Mouse (Mus musculus) hindbrain, postnatal 0 days (tissue): ENCODE measurements around the gene Synpo2. TPM values are rescaled to one million over a fixed set of nuclear protein-coding genes. Genes with fewer than 3 reads are reported as not detected.
A peak's percentile ranks its signal among the peaks of the same experiment; 100 is the strongest.

Experiments used
- ATAC-seq: fragments of 200-750 bp; cut with Nextera tagmentation; 2 replicates; pipeline ENCODE4 v1.8.0; 2017; ENCODE audit warnings: mild to moderate bottlenecking, moderate TSS enrichment, moderate library complexity
- DNase-seq: peaks from one replicate; pipeline ENCODE4 v3.0.0-alpha.2; 2015; ENCODE audit warnings: low spot score
- H3K27ac ChIP-seq: fragments of 300-500 bp; sonication (generic); 2 replicates; pipeline ENCODE4 v1.5.1; 2014; ENCODE audit warnings: mild to moderate bottlenecking
- H3K27me3 ChIP-seq: fragments of 300-500 bp; sonication (generic); 2 replicates; pipeline ENCODE4 v1.6.1; 2014; ENCODE audit warnings: low read length, mixed read lengths; ENCODE audit not compliant: insufficient read depth
- H3K36me3 ChIP-seq: fragments of 300-500 bp; sonication (generic); 2 replicates; pipeline ENCODE4 v1.6.1; 2014; ENCODE audit warnings: low read length, mixed read lengths; ENCODE audit not compliant: insufficient read depth
- H3K4me1 ChIP-seq: fragments of 300-500 bp; sonication (generic); 2 replicates; pipeline ENCODE4 v1.6.1; 2014; ENCODE audit warnings: antibody characterized with exemption, low read length, mixed read lengths; ENCODE audit not compliant: insufficient read depth
- H3K4me2 ChIP-seq: fragments of 300-500 bp; sonication (generic); 2 replicates; pipeline ENCODE4 v1.6.1; 2014; ENCODE audit warnings: low read depth, mild to moderate bottlenecking, low read length, moderate library complexity, mixed read lengths
- H3K4me3 ChIP-seq: fragments of 300-500 bp; sonication (generic); 2 replicates; pipeline ENCODE4 v1.5.1; 2014; ENCODE audit warnings: low read length
- H3K9ac ChIP-seq: fragments of 300-500 bp; sonication (generic); replicated peaks from 2 replicates; pipeline ENCODE4 v1.6.1; 2014; ENCODE audit warnings: mild to moderate bottlenecking, low read length, moderate library complexity, mixed read lengths
- H3K9me3 ChIP-seq: fragments of 300-500 bp; sonication (generic); 2 replicates; pipeline ENCODE4 v1.6.1; 2016; ENCODE audit warnings: low read length, mixed read lengths
- CTCF ChIP-seq: IDR thresholded peaks from 2 replicates; pipeline ENCODE4 v1.5.1; 2016; ENCODE audit warnings: antibody characterized with exemption, control low read depth, low read depth
- WGBS: fragments of 180-500 bp; shearing (Covaris S2); extraction: QIAGEN DNeasy Blood & Tissue Kit; methylation state at CpG from one replicate; pipeline ENCODE4 v1.1.7; 2014; 5-methylcytosine and 5-hydroxymethylcytosine counted together
- polyA plus RNA-seq: library from polyadenylated mRNA; unstranded; fragments of >200 nt; fragmentation: Nextera tagmentation; extraction: Ambion mirVana; gene quantifications from 2 replicates; pipeline ENCODE4 v1.2.1, GENCODE M21; 2015
- total RNA-seq: library from RNA; depleted of rRNA; stranded (reverse); fragments of >200 nt; gene quantifications from 2 replicates; pipeline ENCODE4 v1.2.3, GENCODE M21; 2014

Gene Synpo2
- total and polyA plus RNA-seq, 2 experiments from 2014 or later = 1.2 TPM

DNA sequence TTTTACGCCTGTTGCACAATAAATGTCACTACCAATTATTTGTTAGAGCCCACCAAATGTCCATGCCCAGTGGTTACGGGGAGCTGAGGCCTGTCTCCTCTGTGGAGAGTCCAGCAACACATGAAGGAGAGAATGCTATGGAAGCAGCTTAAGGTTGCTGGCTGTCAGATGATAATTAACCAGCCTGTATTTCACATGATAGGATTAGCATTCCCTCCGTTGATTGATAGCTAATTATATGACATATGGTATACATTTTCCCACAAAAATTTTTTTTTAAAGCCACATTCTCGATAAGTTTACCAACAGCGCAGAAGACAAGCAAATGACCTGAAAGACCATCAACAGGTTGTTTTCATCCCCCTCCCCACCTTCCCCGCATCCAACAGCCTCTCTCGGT lies 454 bp downstream of the Synpo2 start:
- Histone ChIP-seq H3K27ac (no peak overlapping the region), H3K9ac (peak overlapping the region; percentile 33; the same call in 1 of the 2 replicates), H3K4me1 (0 out of 2 replicates have a peak, but pooled peaks cover 3% of the 10 kb centered on the region), H3K36me3 (no peaks in the 10 kb centered on the region), H3K9me3 (no peaks in the 10 kb centered on the region), H3K27me3 (no peaks in the 10 kb centered on the region), H3K4me2 (peak overlapping the region; percentile 79), H3K4me3 (peak overlapping the region; percentile 52)
- 21% methylated on average over 7 of the region's 7 CpGs for WGBS
- no peak for TF ChIP-seq CTCF
- no peak for DNase-seq
- ATAC-seq = no peak

DNA sequence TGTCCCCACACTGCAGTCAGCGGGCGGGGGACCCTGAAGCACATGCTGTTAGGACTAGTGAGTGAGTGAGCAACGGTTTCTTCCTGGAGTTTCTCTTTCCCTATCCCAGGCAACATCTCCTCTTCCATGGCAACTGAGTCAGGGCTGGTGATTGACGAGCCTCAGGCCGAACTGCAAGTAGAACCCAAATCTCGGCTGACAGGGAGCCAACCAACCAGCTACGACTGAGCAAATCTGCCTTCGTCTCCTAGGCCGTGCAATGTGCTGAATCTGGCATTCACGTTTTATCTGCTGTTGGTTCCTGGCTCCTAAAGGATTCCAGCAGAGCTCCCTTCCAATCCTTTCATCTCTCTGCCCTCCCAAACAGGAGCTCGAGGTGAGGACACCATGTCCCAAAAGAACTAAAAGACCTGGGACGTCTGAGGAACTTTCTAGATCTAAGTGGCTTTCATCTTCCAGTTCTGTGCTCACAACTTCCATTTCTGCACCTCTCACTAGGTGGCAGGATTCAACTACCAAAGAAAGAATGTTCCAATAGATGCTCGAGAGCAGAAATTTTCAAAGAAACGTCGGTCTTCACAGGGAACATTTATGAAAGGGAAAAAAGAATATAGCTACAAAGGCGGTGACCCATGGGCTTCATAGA lies 1.6 kb downstream of the Synpo2 start:
- no peak overlapping the region for H3K4me3 ChIP-seq
- H3K27ac ChIP-seq = no peak overlapping the region
- H3K4me2 ChIP-seq = no peak overlapping the region
- no peak overlapping the region for H3K9ac ChIP-seq
- no peaks in the 10 kb centered on the region for H3K36me3 ChIP-seq
- WGBS = 34% methylated on average over 16 of the region's 16 CpGs
- H3K27me3 ChIP-seq = no peaks in the 10 kb centered on the region
- peak; percentile 84 for ATAC-seq
- peak; percentile 70 for DNase-seq
- TF ChIP-seq CTCF = peak; percentile 65
- no peaks in the 10 kb centered on the region for H3K9me3 ChIP-seq
- 0 out of 2 replicates have a peak, but pooled peaks cover 3% of the 10 kb centered on the region for H3K4me1 ChIP-seq

- Histone ChIP-seq H3K27me3 (no peaks in the 10 kb centered on the region), H3K4me3 (no peak overlapping the region), H3K36me3 (no peaks in the 10 kb centered on the region), H3K9me3 (no peaks in the 10 kb centered on the region), H3K27ac (no peak overlapping the region), H3K4me1 (0 out of 2 replicates have a peak, but pooled peaks cover 3% of the 10 kb centered on the region), H3K4me2 (no peak overlapping the region), H3K9ac (no peak overlapping the region)
- TF ChIP-seq CTCF = no peak
- WGBS = 87% methylated on average over 2 of the region's 2 CpGs
- ATAC-seq = no peak
- no peak for DNase-seq
These were observed 4.3 kb downstream of the Synpo2 start for GRCm38 (mm10) chr3:123231639-123232038.

- H3K27me3 ChIP-seq = no peaks in the 10 kb centered on the region
- no peak for TF ChIP-seq CTCF
- no peak overlapping the region for H3K4me3 ChIP-seq
- H3K9ac ChIP-seq = no peak overlapping the region
- DNase-seq (no peak), ATAC-seq (no peak)
- no peaks in the 10 kb centered on the region for H3K36me3 ChIP-seq
- H3K4me1 ChIP-seq = no peaks in the 10 kb centered on the region
- 87% methylated on average over 3 of the region's 3 CpGs for WGBS
- no peaks in the 10 kb centered on the region for H3K9me3 ChIP-seq
- H3K4me2 ChIP-seq = no peak overlapping the region
- no peak overlapping the region for H3K27ac ChIP-seq
These were observed 8.7 kb downstream of the Synpo2 start for GRCm38 (mm10) chr3:123227276-123227675.

- 58% methylated on average over 6 of the region's 6 CpGs for WGBS
- TF ChIP-seq CTCF = no peak
These were observed 17.3 kb downstream of the Synpo2 start for GRCm38 (mm10) chr3:123218646-123219045.

DNA sequence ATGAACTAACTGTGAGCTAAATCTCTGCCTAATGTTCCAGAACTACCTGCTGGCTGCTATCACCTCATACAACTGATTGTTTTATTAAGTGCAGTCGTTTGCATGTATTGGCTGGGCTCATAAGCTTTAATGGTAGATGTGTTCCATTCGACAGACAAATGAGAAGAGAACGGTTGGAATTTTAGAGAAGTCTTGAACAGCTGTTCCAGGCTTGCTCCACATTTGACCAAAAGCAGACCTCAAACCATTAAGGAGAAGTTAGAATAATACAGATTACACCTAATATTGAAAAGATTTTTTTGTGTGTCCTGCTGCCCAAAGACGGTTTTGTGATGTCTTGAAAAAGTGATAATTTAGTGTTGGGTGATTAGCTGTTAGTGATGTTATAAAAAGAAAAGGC lies 27.1 kb downstream of the Synpo2 start:
- 75% methylated on average over 4 of the region's 4 CpGs for WGBS
- no peaks in the 10 kb centered on the region for H3K36me3 ChIP-seq
- TF ChIP-seq CTCF = no peak
- H3K9ac ChIP-seq = no peak overlapping the region
- no peaks in the 10 kb centered on the region for H3K27me3 ChIP-seq
- DNase-seq (no peak), ATAC-seq (no peak)
- H3K27ac ChIP-seq = no peak overlapping the region
- no peak overlapping the region for H3K4me3 ChIP-seq
- no peaks in the 10 kb centered on the region for H3K4me1 ChIP-seq
- H3K9me3 ChIP-seq = no peaks in the 10 kb centered on the region
- H3K4me2 ChIP-seq = no peak overlapping the region

More at GRCm38 (mm10) chr3:123218646-123219045, 17.3 kb downstream of the Synpo2 start:
- no peaks in the 10 kb centered on the region for H3K9me3 ChIP-seq
- H3K4me3 ChIP-seq = no peak overlapping the region
- ATAC-seq = no peak
- no peak overlapping the region for H3K9ac ChIP-seq
- H3K4me2 ChIP-seq = no peak overlapping the region
- no peak overlapping the region for H3K27ac ChIP-seq
- no peaks in the 10 kb centered on the region for H3K36me3 ChIP-seq
- H3K4me1 ChIP-seq = no peaks in the 10 kb centered on the region
- DNase-seq = no peak
- no peaks in the 10 kb centered on the region for H3K27me3 ChIP-seq

GRCm38 (mm10) chr3:123207386-123207785 lies 28.6 kb downstream of the Synpo2 start:
- ATAC-seq = no peak
- 87% methylated on average over 5 of the region's 5 CpGs for WGBS
- DNase-seq = no peak
- H3K27ac ChIP-seq = no peak overlapping the region
- H3K9me3 ChIP-seq = no peaks in the 10 kb centered on the region
- H3K36me3 ChIP-seq = no peaks in the 10 kb centered on the region
- no peak overlapping the region for H3K4me2 ChIP-seq
- H3K9ac ChIP-seq = no peak overlapping the region
- no peak for TF ChIP-seq CTCF
- H3K4me3 ChIP-seq = no peak overlapping the region
- no peaks in the 10 kb centered on the region for H3K27me3 ChIP-seq
- H3K4me1 ChIP-seq = no peaks in the 10 kb centered on the region
